Mouse (Mus musculus) midbrain, embryonic 10.5 days (tissue): ENCODE measurements at regions not wholly inside any gene's neighbourhood (a gene's known extent, or its start where the extent isn't known, plus 50 kb on each side); places are given as distances from the start of the nearest gene placed in this dataset.

Experiments used
- DNase-seq: peaks from one replicate; pipeline ENCODE4 v3.0.0-alpha.2; 2017; ENCODE audit warnings: low spot score
- H3K27ac ChIP-seq: fragments of 300-500 bp; sonication (generic); replicated peaks from 2 replicates; pipeline ENCODE4 v1.5.1; 2016; ENCODE audit warnings: mild to moderate bottlenecking
- H3K27me3 ChIP-seq: fragments of 300-500 bp; sonication (generic); 2 replicates; pipeline ENCODE4 v1.6.1; 2016; ENCODE audit warnings: low read depth, mild to moderate bottlenecking; ENCODE audit not compliant: poor library complexity, severe bottlenecking
- H3K36me3 ChIP-seq: fragments of 300-500 bp; sonication (generic); 2 replicates; pipeline ENCODE4 v1.6.1; 2016; ENCODE audit warnings: mild to moderate bottlenecking, moderate library complexity
- H3K4me1 ChIP-seq: fragments of 300-500 bp; sonication (generic); 2 replicates; pipeline ENCODE4 v1.6.1; 2016
- H3K4me3 ChIP-seq: fragments of 300-500 bp; sonication (generic); 2 replicates; pipeline ENCODE4 v1.5.1; 2016; ENCODE audit warnings: mild to moderate bottlenecking, moderate library complexity
- H3K9me3 ChIP-seq: fragments of 300-500 bp; sonication (generic); replicated peaks from 2 replicates; pipeline ENCODE4 v1.6.1; 2016; ENCODE audit warnings: mild to moderate bottlenecking
- WGBS: fragments of 180-500 bp; shearing (Covaris S2); methylation state at CpG from one replicate; pipeline ENCODE4 v1.1.7; 2016; 5-methylcytosine and 5-hydroxymethylcytosine counted together

- WGBS, result 77% methylated on average over 6 of the region's 6 CpGs
- Histone ChIP-seq H3K4me3 (no peak overlapping the region), H3K27ac (no peak overlapping the region), H3K27me3 (no peaks in the 10 kb centered on the region), H3K9me3 (no peaks in the 10 kb centered on the region), H3K36me3 (no peaks in the 10 kb centered on the region), H3K4me1 (no peaks in the 10 kb centered on the region)
- no peak for DNase-seq
These were observed 94.4 kb upstream of the Fut8 start for GRCm38 (mm10) chr12:77143521-77143920.

DNA sequence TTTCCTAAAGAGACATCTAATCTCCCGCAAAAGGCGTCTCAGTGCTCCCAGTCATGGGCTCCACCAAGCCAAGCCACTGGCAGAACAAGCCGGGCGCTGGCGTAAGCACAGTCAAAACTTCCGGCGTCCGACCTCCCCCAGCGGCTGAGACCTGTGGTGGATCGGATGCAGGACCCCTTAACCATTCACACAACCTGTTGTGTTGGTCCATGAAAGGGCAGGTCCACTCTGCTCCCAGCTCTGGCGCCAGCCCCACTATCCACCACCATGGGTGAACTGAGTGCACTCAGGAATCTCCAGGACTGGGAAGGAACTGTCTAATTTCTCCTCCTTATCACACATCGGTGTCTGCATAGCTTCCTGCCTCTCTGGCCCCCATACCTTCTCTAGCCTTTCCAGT lies 94.8 kb upstream of the Fut8 start:
- 89% methylated on average over 12 of the region's 12 CpGs for WGBS
- Histone ChIP-seq H3K4me3 (no peak overlapping the region), H3K9me3 (no peaks in the 10 kb centered on the region), H3K36me3 (no peaks in the 10 kb centered on the region), H3K4me1 (no peaks in the 10 kb centered on the region), H3K27me3 (no peaks in the 10 kb centered on the region), H3K27ac (no peak overlapping the region)
- DNase-seq, result no peak

- H3K27ac ChIP-seq, result no peak overlapping the region
- H3K4me1 ChIP-seq, result no peaks in the 10 kb centered on the region
- H3K9me3 ChIP-seq, result no peaks in the 10 kb centered on the region
- no peaks in the 10 kb centered on the region for H3K27me3 ChIP-seq
- DNase-seq, result no peak
- H3K4me3 ChIP-seq, result no peak overlapping the region
- H3K36me3 ChIP-seq, result no peaks in the 10 kb centered on the region
- WGBS, result 96% methylated on average over 4 of the region's 4 CpGs
These were observed 95.7 kb upstream of the Fut8 start for GRCm38 (mm10) chr12:77142224-77142623.

GRCm38 (mm10) chr12:77141260-77142201 lies 96.4 kb upstream of the Fut8 start:
- Histone ChIP-seq H3K4me1 (no peaks in the 10 kb centered on the region), H3K36me3 (no peaks in the 10 kb centered on the region), H3K4me3 (no peak overlapping the region), H3K27me3 (no peaks in the 10 kb centered on the region), H3K27ac (no peak overlapping the region), H3K9me3 (no peaks in the 10 kb centered on the region)
- WGBS, result 85% methylated on average over 8 of the region's 8 CpGs
- no peak for DNase-seq

DNA sequence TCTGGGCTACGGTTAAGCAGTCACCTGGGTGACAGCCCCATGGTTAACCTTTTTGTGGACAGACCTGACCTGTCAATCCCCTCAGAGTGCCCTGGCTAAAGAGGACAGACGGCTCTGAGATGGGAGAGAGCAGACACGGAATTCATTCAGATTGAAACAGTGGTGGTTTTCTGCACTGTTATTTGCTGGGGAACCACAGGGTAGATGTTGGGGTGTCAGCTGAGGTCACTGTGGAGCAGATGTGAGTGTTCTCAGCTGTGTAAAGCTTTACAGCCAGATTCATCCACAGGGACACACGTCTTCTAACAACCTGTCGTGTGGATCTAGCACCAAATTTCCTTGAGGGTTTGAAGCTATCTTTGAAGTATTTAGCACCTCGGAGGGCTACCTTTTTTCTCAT lies 97.3 kb upstream of the Fut8 start:
- 80% methylated on average over 6 of the region's 6 CpGs for WGBS

GRCm38 (mm10) chr12:77140141-77140540 lies 97.8 kb upstream of the Fut8 start:
- no peak overlapping the region for H3K27ac ChIP-seq
- DNase-seq, result no peak
- 85% methylated on average over 5 of the region's 5 CpGs for WGBS
- no peaks in the 10 kb centered on the region for H3K9me3 ChIP-seq
- no peaks in the 10 kb centered on the region for H3K27me3 ChIP-seq
- H3K4me3 ChIP-seq, result no peak overlapping the region
- H3K4me1 ChIP-seq, result no peaks in the 10 kb centered on the region
- no peaks in the 10 kb centered on the region for H3K36me3 ChIP-seq

More for the DNA sequence above, 97.3 kb upstream of the Fut8 start:
- Histone ChIP-seq H3K27me3 (no peaks in the 10 kb centered on the region), H3K9me3 (no peaks in the 10 kb centered on the region), H3K4me3 (no peak overlapping the region), H3K36me3 (no peaks in the 10 kb centered on the region), H3K4me1 (no peaks in the 10 kb centered on the region), H3K27ac (no peak overlapping the region)
- no peak for DNase-seq

- Histone ChIP-seq H3K9me3 (no peaks in the 10 kb centered on the region), H3K27ac (no peak overlapping the region), H3K4me3 (no peak overlapping the region), H3K27me3 (no peaks in the 10 kb centered on the region), H3K4me1 (no peaks in the 10 kb centered on the region), H3K36me3 (no peaks in the 10 kb centered on the region)
- DNase-seq, result no peak
- WGBS, result 92% methylated on average over 2 of the region's 2 CpGs
These were observed 98.2 kb upstream of the Fut8 start for GRCm38 (mm10) chr12:77139718-77140117.

DNA sequence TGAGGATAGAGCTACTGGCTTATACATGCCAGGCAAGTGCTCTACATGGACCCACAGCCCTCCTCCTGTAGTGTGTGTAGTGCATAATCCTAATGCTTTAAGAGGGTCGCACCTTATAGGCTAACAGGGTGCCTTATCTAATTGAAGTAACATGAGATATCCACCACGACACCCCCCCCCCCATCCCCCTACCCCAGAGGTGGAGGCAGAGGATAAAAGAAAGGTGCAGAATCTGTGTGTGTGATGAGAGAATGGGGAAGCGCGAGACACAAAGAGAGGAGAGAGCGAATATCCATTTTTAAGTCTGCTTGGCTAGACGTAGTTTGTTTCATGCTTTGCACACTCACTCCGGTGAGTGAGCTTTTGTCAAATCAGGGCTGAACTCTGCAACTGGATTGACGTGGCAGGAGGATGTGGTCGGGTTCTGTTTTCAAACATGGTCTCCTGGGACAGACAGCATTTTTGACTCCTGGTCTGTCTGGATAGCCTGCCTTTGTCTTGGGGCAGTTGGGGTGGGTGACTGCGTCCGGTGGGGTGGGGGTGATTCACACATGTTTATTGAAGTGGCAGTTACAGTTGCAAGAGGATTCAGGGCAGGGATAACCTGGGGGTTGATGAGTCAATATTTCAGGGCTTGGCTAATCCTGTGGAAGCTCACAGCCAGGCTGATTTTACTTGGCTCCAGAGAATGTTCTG lies 99.3 kb upstream of the Fut8 start:
- H3K36me3 ChIP-seq, result no peaks in the 10 kb centered on the region
- 85% methylated on average over 11 of the region's 11 CpGs for WGBS
- DNase-seq, result no peak
- no peaks in the 10 kb centered on the region for H3K9me3 ChIP-seq
- H3K27ac ChIP-seq, result no peak overlapping the region
- H3K4me3 ChIP-seq, result no peak overlapping the region
- H3K4me1 ChIP-seq, result no peaks in the 10 kb centered on the region
- H3K27me3 ChIP-seq, result 0 out of 2 replicates have a peak, but pooled peaks cover 4% of the 10 kb centered on the region

GRCm38 (mm10) chr12:77137291-77137830 lies 100.6 kb upstream of the Fut8 start:
- Histone ChIP-seq H3K9me3 (no peaks in the 10 kb centered on the region), H3K27me3 (peaks cover 15% of the 10 kb centered on the region), H3K36me3 (no peaks in the 10 kb centered on the region), H3K27ac (no peak overlapping the region), H3K4me1 (no peaks in the 10 kb centered on the region), H3K4me3 (no peak overlapping the region)
- no peak for DNase-seq
- WGBS, result 91% methylated on average over 10 of the region's 10 CpGs

DNA sequence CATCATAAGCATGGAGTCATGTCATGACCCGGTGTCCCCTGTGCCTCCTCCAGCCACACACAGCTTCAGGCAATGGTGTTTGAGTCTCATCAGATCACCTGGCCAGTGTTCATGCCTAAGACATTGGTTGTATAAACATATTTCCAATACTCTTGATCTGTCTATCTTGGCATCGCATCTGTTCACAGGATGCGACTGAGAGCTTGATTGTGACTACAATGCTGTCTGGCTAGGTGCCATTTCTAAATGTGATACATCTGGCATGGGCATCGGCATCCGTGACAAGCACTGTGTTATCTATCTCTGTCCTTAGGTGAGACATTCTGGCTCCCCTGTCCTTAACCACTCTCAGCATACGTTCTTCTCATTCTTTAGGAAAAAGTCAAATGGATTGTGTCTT lies 102.3 kb upstream of the Fut8 start:
- H3K9me3 ChIP-seq, result no peaks in the 10 kb centered on the region
- DNase-seq, result no peak
- 92% methylated on average over 6 of the region's 6 CpGs for WGBS
- no peak overlapping the region for H3K27ac ChIP-seq
- H3K4me1 ChIP-seq, result no peaks in the 10 kb centered on the region
- peaks cover 23% of the 10 kb centered on the region for H3K27me3 ChIP-seq
- H3K36me3 ChIP-seq, result no peaks in the 10 kb centered on the region
- H3K4me3 ChIP-seq, result no peak overlapping the region

GRCm38 (mm10) chr12:77135067-77135466 lies 102.9 kb upstream of the Fut8 start:
- 85% methylated on average over 3 of the region's 3 CpGs for WGBS
- Histone ChIP-seq H3K27ac (no peak overlapping the region), H3K9me3 (no peaks in the 10 kb centered on the region), H3K27me3 (peaks cover 23% of the 10 kb centered on the region), H3K4me1 (peaks cover 3% of the 10 kb centered on the region), H3K4me3 (no peak overlapping the region), H3K36me3 (no peaks in the 10 kb centered on the region)
- DNase-seq, result no peak

DNA sequence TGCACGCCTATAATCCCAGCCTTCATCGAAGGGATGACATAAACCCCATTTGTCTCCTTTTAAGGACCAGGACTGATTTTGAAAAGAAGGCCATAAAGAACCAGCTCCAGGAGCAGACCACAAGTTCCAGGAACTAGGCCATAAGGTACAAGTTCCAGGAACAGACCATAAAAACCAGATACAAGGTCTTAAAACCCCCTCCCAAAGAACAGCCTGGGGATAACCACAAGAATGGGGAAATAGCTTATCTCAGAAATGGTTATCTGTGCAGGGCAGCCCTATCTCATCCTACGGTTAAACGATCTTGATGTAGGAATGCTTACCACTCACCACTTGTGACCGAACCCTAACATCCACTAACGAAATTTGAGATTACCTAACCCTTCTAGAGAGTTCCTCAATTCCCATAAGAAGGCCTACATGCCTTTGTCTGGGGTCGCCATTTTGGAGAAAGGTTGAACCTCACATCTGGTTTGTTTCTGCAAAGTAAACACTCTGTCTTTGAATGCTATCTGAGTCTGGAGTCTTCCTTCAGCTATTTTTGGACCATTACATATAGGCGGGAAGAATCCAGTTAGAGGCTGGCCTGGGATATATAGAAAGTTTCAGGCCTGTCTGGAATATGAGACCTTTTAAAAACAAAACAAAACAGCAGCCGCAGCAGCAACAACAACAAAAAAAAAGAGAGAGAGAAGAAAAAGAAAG lies 103.5 kb upstream of the Fut8 start:
- Histone ChIP-seq H3K4me1 (peaks cover 6% of the 10 kb centered on the region), H3K27ac (no peak overlapping the region), H3K36me3 (no peaks in the 10 kb centered on the region), H3K4me3 (no peak overlapping the region), H3K9me3 (no peaks in the 10 kb centered on the region), H3K27me3 (peaks cover 23% of the 10 kb centered on the region)
- no peak for DNase-seq
- 77% methylated on average over 9 of the region's 9 CpGs for WGBS
